Mouse (Mus musculus) brain, embryonic 14.5 days (tissue): ENCODE results near the gene Pwwp2a.

Experiments used
- CTCF ChIP-seq: fragments of 200-500 bp; IDR thresholded peaks from 2 replicates; pipeline ENCODE4 v1.5.1; 2012; ENCODE audit warnings: inconsistent platforms, mild to moderate bottlenecking, moderate library complexity, borderline replicate concordance; ENCODE audit not compliant: insufficient read depth, insufficient read length; ENCODE audit errors: extremely low read depth
- POLR2A ChIP-seq: fragments of 200-500 bp; IDR thresholded peaks from 2 replicates; pipeline ENCODE4 v1.6.1; 2012; ENCODE audit warnings: mild to moderate bottlenecking, inconsistent platforms, borderline replicate concordance; ENCODE audit not compliant: poor library complexity, insufficient read depth, insufficient read length, severe bottlenecking; ENCODE audit errors: extremely low read depth

DNA sequence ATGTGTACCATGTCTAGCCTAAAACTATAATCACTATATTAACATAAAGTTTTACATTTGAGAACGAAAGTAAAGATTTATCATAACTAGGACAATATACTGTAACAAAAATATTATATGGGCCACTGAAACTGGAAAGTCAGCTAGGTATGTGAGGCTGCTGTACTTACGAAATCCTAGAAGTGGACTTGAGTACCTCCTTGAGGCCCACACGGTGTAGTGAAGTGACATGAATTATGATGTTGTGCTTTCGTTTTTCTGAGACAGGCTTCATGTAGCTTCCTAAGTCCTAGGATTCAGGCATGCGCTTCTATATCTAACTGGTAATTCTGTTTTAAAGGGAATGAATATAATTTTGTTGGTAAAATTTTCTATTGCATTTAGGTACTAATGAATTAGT, 16.8 kb downstream of the Pwwp2a start:
- TF ChIP-seq CTCF: no peak
- no peak for TF ChIP-seq POLR2A
